Mouse (Mus musculus): ENCODE data around the gene Thsd4. TPM values are rescaled to one million over a fixed set of nuclear protein-coding genes. Genes with fewer than 3 reads are reported as not detected.

The Thsd4 gene
- polyA plus RNA-seq, 1 experiment, result 0.97 TPM

- TF ChIP-seq POLR2A (IDR thresholded peaks at IDR 0.05; ENCODE audit: borderline replicate concordance, control insufficient read depth, low read depth, low read length), result no peak
- TF ChIP-seq CTCF (IDR thresholded peaks at IDR 0.05; ENCODE audit: control insufficient read depth, insufficient read depth, low read length), result no peak
- 67% methylated on average over 6 of the region's 6 CpGs for WGBS
- Histone ChIP-seq H3K4me1 (ENCODE audit: control insufficient read depth, insufficient read depth, low read length) (no peaks in the 10 kb centered on the region), H3K27ac (ENCODE audit: control insufficient read depth, insufficient read depth, low read depth, low read length, poor library complexity) (no peak overlapping the region), H3K4me3 (replicated peaks; ENCODE audit: control insufficient read depth, low read depth, low read length) (no peak overlapping the region)
These were observed 572.3 kb downstream of the Thsd4 start for GRCm38 (mm10) chr9:59949511-59949910.

- 86% methylated on average over 17 of the region's 17 CpGs for WGBS
- no peaks in the 10 kb centered on the region for H3K4me1 ChIP-seq (ENCODE audit: control insufficient read depth, insufficient read depth, low read length)
- no peak overlapping the region for H3K4me3 ChIP-seq (replicated peaks; ENCODE audit: control insufficient read depth, low read depth, low read length)
- TF ChIP-seq CTCF (IDR thresholded peaks at IDR 0.05; ENCODE audit: control insufficient read depth, insufficient read depth, low read length), result no peak
- no peak for TF ChIP-seq POLR2A (IDR thresholded peaks at IDR 0.05; ENCODE audit: borderline replicate concordance, control insufficient read depth, low read depth, low read length)
- no peak overlapping the region for H3K27ac ChIP-seq (ENCODE audit: control insufficient read depth, insufficient read depth, low read depth, low read length, poor library complexity)
These were observed 573.1 kb downstream of the Thsd4 start for GRCm38 (mm10) chr9:59948691-59949250.

- Histone ChIP-seq H3K4me1 (ENCODE audit: control insufficient read depth, insufficient read depth, low read length) (no peaks in the 10 kb centered on the region), H3K4me3 (replicated peaks; ENCODE audit: control insufficient read depth, low read depth, low read length) (no peak overlapping the region), H3K27ac (ENCODE audit: control insufficient read depth, insufficient read depth, low read depth, low read length, poor library complexity) (no peak overlapping the region)
- no peak for TF ChIP-seq POLR2A (IDR thresholded peaks at IDR 0.05; ENCODE audit: borderline replicate concordance, control insufficient read depth, low read depth, low read length)
- no peak for TF ChIP-seq CTCF (IDR thresholded peaks at IDR 0.05; ENCODE audit: control insufficient read depth, insufficient read depth, low read length)
- WGBS, result 88% methylated on average over 8 of the region's 8 CpGs
These were observed 573.6 kb downstream of the Thsd4 start for GRCm38 (mm10) chr9:59948226-59948625.

- no peak for TF ChIP-seq POLR2A (IDR thresholded peaks at IDR 0.05; ENCODE audit: borderline replicate concordance, control insufficient read depth, low read depth, low read length)
- Histone ChIP-seq H3K27ac (ENCODE audit: control insufficient read depth, insufficient read depth, low read depth, low read length, poor library complexity) (no peak overlapping the region), H3K4me1 (ENCODE audit: control insufficient read depth, insufficient read depth, low read length) (no peaks in the 10 kb centered on the region), H3K4me3 (replicated peaks; ENCODE audit: control insufficient read depth, low read depth, low read length) (no peak overlapping the region)
- 82% methylated on average over 8 of the region's 8 CpGs for WGBS
These were observed 574.6 kb downstream of the Thsd4 start for GRCm38 (mm10) chr9:59947271-59947670.

- Histone ChIP-seq H3K4me1 (ENCODE audit: control insufficient read depth, insufficient read depth, low read length) (peaks cover 1% of the 10 kb centered on the region; the same call in 1 of the 2 replicates), H3K27ac (ENCODE audit: control insufficient read depth, insufficient read depth, low read depth, low read length, poor library complexity) (no peak overlapping the region), H3K4me3 (replicated peaks; ENCODE audit: control insufficient read depth, low read depth, low read length) (no peak overlapping the region)
- WGBS, result 60% methylated on average over 3 of the region's 3 CpGs
- TF ChIP-seq CTCF (IDR thresholded peaks at IDR 0.05; ENCODE audit: control insufficient read depth, insufficient read depth, low read length) (no peak), POLR2A (IDR thresholded peaks at IDR 0.05; ENCODE audit: borderline replicate concordance, control insufficient read depth, low read depth, low read length) (no peak)
These were observed 576.6 kb downstream of the Thsd4 start for GRCm38 (mm10) chr9:59945241-59945640.

- no peak for TF ChIP-seq CTCF (IDR thresholded peaks at IDR 0.05; ENCODE audit: control insufficient read depth, insufficient read depth, low read length)
- Histone ChIP-seq H3K4me3 (replicated peaks; ENCODE audit: control insufficient read depth, low read depth, low read length) (no peak overlapping the region), H3K4me1 (ENCODE audit: control insufficient read depth, insufficient read depth, low read length) (peaks cover 1% of the 10 kb centered on the region; the same call in 1 of the 2 replicates), H3K27ac (ENCODE audit: control insufficient read depth, insufficient read depth, low read depth, low read length, poor library complexity) (no peak overlapping the region)
- 80% methylated on average over 6 of the region's 6 CpGs for WGBS
These were observed 578.0 kb downstream of the Thsd4 start for GRCm38 (mm10) chr9:59943826-59944225.

- Histone ChIP-seq H3K4me1 (ENCODE audit: control insufficient read depth, insufficient read depth, low read length) (peaks cover 1% of the 10 kb centered on the region; the same call in 1 of the 2 replicates), H3K27ac (ENCODE audit: control insufficient read depth, insufficient read depth, low read depth, low read length, poor library complexity) (no peak overlapping the region), H3K4me3 (replicated peaks; ENCODE audit: control insufficient read depth, low read depth, low read length) (no peak overlapping the region)
- WGBS, result 57% methylated on average over 5 of the region's 5 CpGs
- no peak for TF ChIP-seq CTCF (IDR thresholded peaks at IDR 0.05; ENCODE audit: control insufficient read depth, insufficient read depth, low read length)
- no peak for TF ChIP-seq POLR2A (IDR thresholded peaks at IDR 0.05; ENCODE audit: borderline replicate concordance, control insufficient read depth, low read depth, low read length)
These were observed 579.3 kb downstream of the Thsd4 start for GRCm38 (mm10) chr9:59942501-59943085.

- no peak for TF ChIP-seq POLR2A (IDR thresholded peaks at IDR 0.05; ENCODE audit: borderline replicate concordance, control insufficient read depth, low read depth, low read length)
- TF ChIP-seq CTCF (IDR thresholded peaks at IDR 0.05; ENCODE audit: control insufficient read depth, insufficient read depth, low read length), result no peak
- 3% methylated on average over 9 of the region's 9 CpGs for WGBS
- H3K4me1 ChIP-seq (ENCODE audit: control insufficient read depth, insufficient read depth, low read length), result peaks cover 1% of the 10 kb centered on the region; the same call in 1 of the 2 replicates
- no peak overlapping the region for H3K27ac ChIP-seq (ENCODE audit: control insufficient read depth, insufficient read depth, low read depth, low read length, poor library complexity)
- H3K4me3 ChIP-seq (replicated peaks; ENCODE audit: control insufficient read depth, low read depth, low read length), result no peak overlapping the region
These were observed 579.9 kb downstream of the Thsd4 start for GRCm38 (mm10) chr9:59941885-59942350.
